Mouse (Mus musculus) left cerebral cortex, adult 11 months (tissue): ENCODE data around the gene Hmcn2.
A peak's percentile ranks its signal among the peaks of the same experiment; 100 is the strongest.

Experiments used
- DNase-seq: peaks from one replicate; pipeline ENCODE4 v3.0.0; 2022; ENCODE audit warnings: low spot score

Gene Hmcn2

GRCm38 (mm10) chr2:31314007-31314465 is at the start of gene Hmcn2:
Gene Hmcn2 (plus strand): TSS chr2:31314415.
- no peak for DNase-seq

GRCm38 (mm10) chr2:31267447-31267846 is 46.8 kb upstream of the Hmcn2 start:
- DNase-seq, result no peak

- DNase-seq, result no peak
Observed at GRCm38 (mm10) chr2:31268631-31269030, 45.6 kb upstream of the Hmcn2 start.

DNA sequence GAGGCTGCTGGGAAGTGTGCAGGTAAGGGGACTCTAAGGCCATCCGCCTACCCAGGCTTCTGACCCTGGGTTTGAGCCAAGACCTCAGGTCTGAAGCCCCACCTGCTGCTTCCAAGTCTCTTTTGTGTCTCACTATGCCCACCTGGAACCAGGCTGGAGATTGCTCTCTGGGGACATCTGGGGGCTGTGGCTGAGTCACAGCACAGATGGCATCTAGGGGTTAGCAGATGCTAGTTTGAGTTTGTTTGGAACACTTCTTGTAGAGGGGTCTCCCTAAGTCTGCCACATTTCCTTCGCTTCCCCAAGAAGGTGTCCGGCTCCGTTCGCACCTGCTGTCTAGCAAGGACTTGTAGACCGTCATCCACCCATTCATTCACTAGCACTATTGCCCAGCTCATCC is 45.0 kb upstream of the Hmcn2 start:
- no peak for DNase-seq

GRCm38 (mm10) chr2:31269847-31270246 is 44.4 kb upstream of the Hmcn2 start:
- DNase-seq, result no peak

GRCm38 (mm10) chr2:31270470-31270869 is 43.7 kb upstream of the Hmcn2 start:
- no peak for DNase-seq

DNA sequence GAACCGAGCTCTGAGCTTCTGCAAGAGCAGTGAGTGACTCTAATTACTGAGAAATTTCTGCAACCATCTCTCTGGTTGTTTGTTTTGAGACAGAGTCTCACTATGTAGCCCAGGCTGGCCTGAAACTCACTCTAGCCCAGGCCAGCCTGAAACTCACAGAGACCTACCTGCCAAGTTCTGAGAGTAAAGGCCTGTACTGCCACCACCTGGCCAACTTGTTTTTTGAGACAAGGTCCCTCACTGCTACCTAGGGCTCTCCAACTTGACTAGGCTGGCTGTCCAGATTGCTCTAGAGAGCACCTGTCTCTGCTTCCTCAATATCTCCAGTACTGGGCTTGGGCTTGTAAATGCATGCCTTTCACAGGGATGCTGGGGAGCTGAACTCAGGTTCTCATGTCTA is 43.1 kb upstream of the Hmcn2 start:
- DNase-seq, result no peak

DNA sequence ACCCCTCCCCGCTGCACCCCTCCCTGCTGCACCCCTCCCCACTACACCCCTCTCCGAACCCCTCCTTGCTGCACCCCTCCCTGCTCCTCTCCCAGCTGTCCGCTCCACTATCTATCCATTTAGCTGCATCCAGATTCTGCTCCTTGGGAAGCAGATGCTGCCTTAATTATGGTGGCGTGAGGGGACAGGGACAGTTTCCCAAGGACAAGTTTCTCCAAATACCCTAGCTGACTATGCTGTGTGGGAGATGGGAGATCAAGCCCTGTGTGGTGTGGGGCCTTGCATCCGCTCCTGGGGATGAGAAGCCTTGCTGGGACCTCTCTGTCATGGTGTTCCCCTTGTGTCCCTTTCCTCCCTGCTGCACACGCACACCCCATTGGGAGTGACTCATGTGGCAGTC is 39.2 kb upstream of the Hmcn2 start:
- DNase-seq, result no peak

GRCm38 (mm10) chr2:31277810-31278209 is 36.4 kb upstream of the Hmcn2 start:
- DNase-seq, result no peak

DNA sequence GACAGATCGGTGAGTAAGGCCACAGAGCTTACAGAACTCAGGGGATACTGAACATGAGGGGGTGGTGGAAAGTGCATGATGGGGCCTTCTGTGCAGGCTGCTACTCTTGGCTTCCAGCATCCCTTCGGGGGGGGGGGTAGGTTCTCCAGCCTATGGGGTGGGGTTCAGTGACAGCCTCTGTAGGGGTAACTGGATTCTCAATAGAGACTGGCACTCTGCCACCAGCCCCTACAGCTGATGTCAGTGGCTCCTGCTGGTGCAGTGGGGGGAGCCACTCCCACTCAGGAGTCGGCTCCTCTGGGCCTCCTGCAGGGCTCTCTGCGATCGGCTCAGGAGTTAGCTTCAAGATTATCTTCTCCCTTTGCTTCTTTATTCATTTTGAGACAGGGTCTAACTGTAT is 35.7 kb upstream of the Hmcn2 start:
- no peak for DNase-seq

DNA sequence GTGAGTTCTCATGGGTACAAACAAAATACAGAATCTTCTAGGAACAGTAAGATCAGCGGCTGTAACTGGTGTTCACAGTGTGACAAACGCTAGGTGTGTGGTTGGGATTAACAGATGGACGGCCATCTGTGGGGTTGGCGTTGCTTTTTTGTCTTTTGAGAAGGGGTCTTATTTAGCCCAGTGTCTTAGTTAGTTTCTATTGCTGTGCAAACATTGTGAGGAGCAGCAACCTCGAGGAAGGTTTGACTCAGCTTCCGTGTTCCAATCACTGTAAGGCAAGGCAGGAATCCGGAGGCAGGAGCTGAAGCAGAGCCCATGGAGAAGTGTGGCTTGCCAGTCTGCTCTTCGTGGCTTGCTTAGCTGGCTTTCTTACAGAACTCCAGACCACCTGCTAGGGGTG is 33.1 kb upstream of the Hmcn2 start:
- DNase-seq, result no peak

- DNase-seq, result no peak
Observed at GRCm38 (mm10) chr2:31282266-31282665, 31.9 kb upstream of the Hmcn2 start.

- DNase-seq, result no peak
Observed at GRCm38 (mm10) chr2:31282880-31283279, 31.3 kb upstream of the Hmcn2 start.

GRCm38 (mm10) chr2:31284531-31284930 is 29.7 kb upstream of the Hmcn2 start:
- DNase-seq, result no peak

DNA sequence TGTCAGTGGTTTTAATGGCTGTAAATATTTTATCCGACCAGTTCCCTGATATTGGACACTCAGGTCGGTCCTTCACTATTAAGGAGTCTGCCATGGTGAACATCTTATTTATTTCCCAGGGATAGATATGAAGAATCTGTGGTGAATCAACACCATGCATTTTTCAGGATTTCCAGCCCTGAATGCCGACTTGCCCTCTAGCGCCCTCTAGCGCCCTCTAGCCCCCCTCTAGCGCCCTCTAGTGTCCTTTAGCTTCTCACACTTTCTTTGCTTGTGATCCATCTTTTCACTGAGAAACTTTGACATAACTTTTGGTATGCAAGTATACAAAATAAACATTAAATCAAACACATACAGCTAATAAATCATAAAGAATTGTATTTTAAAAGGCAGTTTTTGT is 22.8 kb upstream of the Hmcn2 start:
- DNase-seq, result no peak

DNA sequence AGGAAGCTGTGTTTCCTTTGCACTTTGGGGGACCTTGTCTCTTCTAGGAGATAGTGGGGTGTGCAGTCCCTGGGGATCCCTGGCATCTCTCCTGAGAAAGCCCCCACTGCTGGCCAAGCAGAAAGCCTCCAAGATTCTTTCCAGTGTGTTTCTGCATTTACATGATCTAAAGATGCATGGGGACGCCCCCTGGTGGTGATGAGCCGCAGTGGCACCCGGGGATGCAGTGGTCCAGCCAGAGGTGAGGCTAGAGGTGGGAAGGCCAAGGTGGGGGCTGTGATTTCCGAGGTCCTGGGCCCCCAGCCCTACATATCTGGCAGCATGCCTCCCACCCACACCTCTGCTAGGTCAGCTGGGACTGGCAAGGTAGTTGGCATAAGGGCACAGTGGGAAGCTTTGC is 19.2 kb upstream of the Hmcn2 start:
- peak; percentile 67 for DNase-seq

DNA sequence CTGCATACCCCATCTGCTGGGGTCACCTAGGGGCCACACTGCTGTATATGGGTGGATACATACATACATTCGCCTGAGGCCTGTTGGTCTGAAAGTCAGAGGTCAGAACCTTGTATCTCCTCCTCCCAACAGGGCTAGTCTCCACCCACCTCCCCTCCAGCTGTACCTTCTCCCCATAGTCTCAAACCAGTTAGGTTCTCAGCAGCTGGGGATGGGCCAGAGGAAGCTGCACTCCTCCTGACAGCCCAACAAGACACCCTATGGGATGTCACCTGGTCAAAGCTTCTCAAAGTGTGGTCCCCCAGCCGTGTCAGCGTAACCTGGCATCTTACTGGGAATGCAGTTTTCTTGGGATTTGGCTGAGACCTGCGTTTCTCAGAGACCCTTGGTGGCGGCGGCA is 17.8 kb upstream of the Hmcn2 start:
- DNase-seq, result no peak

- no peak for DNase-seq
Observed at GRCm38 (mm10) chr2:31297602-31298268, 16.5 kb upstream of the Hmcn2 start.

- no peak for DNase-seq
Observed at GRCm38 (mm10) chr2:31298814-31299213, 15.4 kb upstream of the Hmcn2 start.

DNA sequence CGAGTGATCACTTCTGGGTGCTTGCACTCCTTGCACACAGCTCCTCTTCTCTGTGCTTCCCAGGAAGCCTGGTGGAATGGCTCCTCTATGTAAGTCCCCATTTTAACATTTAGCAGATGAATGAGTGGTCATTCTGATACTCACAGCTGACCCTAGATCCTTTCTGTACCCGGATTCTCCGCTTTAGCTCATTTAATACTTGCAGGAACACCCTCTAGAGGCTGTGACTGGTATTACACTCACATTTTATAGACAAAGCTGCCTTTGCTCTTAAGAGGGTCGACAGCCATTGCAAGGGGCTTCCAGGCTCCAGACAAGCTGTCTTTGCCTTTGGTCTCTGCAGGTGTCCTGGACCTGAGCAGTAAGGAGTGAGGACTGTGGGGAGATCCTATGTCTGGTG is 14.9 kb upstream of the Hmcn2 start:
- no peak for DNase-seq

DNA sequence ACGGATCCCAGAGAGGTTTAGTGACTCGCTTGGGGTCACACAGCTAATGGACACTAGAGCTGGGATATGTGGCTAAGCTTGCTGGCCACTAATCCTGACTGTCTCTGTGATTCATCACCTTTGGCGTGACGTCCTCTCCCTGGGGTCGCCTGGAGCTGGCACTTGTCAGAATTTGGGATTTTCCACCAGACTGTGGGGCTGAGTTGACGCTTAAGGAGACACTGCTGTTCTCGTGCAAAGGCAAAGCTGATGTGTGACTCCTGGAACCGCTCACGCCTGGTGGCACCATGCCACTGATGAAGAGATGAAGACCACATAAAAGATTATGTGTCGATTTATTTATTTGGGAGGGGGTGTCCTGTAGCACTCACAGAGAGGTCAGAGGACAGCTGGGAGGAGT is 14.2 kb upstream of the Hmcn2 start:
- no peak for DNase-seq

DNA sequence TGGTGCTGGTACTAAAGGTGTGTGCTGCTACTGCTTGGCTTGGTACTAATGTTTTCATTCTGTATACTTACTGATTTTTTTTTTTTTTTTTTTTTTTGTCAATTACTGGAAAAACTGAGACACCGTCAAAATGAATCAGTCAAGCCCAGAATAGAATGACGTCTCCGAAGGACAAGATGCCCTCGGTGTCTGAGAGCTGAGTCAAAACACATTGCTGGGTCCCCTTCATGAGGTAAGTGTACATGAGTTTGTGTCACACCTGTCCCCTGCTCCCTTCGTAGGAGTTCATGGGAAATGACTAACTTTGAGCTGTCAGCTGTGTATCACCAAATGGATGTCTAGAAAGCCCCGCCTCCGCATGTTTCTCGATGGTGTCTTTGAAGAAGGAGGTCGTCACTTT is 11.0 kb upstream of the Hmcn2 start:
- no peak for DNase-seq

DNA sequence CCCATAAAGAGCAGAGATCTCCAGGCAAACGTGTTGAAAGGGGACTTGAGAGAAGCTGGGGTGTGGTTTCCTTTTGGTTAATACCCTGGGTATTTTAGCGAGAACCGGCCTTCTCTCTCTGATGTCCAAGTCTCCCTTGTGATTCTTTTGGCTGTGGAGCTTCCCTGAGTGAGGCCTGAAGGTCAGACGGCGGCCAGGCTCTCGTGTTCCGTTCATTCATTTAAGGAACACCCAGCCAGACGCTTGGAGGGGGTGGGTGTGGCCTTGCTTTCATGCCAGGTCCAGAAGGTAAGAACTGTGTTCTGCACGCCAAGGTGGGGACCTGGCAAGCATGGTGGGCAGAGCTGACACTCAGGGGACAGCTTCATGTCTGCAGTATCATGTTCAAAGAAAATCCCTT is 10.0 kb upstream of the Hmcn2 start:
- no peak for DNase-seq

GRCm38 (mm10) chr2:31304801-31305665 is 9.2 kb upstream of the Hmcn2 start:
- DNase-seq, result no peak
